Mouse (Mus musculus) cortical plate, adult 2 months (tissue): ENCODE measurements at regions not wholly inside any gene's neighbourhood (a gene's known extent, or its start where the extent isn't known, plus 50 kb on each side); places are given as distances from the start of the nearest gene placed in this dataset.

Experiments used
- H3K27ac ChIP-seq: fragments of 200-500 bp; 2 replicates; pipeline ENCODE4 v1.5.1; 2012; ENCODE audit warnings: low read length, control low read depth, inconsistent platforms; ENCODE audit not compliant: insufficient read depth
- H3K4me1 ChIP-seq: fragments of 200-500 bp; 2 replicates; pipeline ENCODE4 v1.6.1; 2011; ENCODE audit warnings: low read length; ENCODE audit not compliant: control insufficient read depth, insufficient read depth
- H3K4me3 ChIP-seq: fragments of 200-500 bp; 2 replicates; pipeline ENCODE4 v1.5.1; 2011; ENCODE audit warnings: mild to moderate bottlenecking, low read length, control low read depth; ENCODE audit not compliant: insufficient read depth
- CTCF ChIP-seq: fragments of 200-500 bp; IDR thresholded peaks from 2 replicates; pipeline ENCODE4 v1.5.1; 2011; ENCODE audit warnings: mild to moderate bottlenecking, control low read depth, low read length; ENCODE audit not compliant: insufficient read depth; ENCODE audit errors: extremely low read depth
- POLR2A ChIP-seq: fragments of 200-500 bp; IDR thresholded peaks from 2 replicates; pipeline ENCODE4 v1.6.1; 2011; ENCODE audit warnings: mild to moderate bottlenecking, low read length, control low read depth; ENCODE audit not compliant: insufficient read depth; ENCODE audit errors: extremely low read depth

DNA sequence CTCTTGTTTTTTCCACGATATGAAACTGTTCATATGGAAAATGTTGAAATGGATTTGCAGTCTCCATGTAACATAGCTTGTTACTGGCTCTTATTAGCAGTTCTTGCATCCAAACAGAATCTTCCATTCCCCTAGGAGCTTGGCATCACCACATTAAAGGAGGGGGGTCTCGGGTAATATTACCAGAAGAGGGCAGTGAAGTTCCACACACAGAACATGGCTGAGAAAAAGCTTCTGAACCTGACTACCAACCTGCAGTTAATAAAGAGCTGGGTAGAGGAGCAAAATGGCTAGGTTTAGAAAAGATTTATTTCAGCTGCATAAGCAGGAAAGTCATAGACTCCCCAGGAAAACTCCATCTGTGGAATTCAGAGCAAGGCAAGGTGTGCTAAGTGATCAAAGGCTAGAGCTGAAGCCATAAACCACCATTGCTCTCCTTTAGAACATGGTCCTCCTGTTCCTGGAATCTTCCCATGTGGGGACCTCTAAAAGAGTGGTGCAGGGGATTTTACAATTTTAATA, 1157.9 kb upstream of the Sel1l start:
- Histone ChIP-seq H3K4me3 (no peak overlapping the region), H3K27ac (no peak overlapping the region), H3K4me1 (no peaks in the 10 kb centered on the region)
- no peak for TF ChIP-seq CTCF
- no peak for TF ChIP-seq POLR2A

DNA sequence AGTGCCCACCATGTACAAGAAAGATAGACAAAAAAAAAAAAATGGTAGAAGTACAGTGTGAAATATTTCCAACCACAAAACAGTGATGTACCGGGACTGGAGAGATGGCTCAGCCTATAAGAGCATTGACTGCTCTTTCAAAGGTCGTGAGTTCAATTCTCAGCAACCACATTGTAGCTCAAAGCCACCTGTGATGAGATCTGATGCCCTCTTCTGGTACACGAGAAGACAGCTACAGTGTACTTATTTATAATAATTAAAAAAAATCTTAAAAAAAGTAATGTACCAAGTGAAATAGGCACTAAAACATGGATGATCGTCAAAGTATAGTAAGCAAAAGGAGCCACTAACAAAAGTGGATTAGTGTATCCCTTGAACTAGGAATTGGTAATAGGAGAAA, 1154.2 kb upstream of the Sel1l start:
- Histone ChIP-seq H3K27ac (no peak overlapping the region), H3K4me1 (no peaks in the 10 kb centered on the region), H3K4me3 (no peak overlapping the region)
- TF ChIP-seq POLR2A (no peak), CTCF (no peak)

DNA sequence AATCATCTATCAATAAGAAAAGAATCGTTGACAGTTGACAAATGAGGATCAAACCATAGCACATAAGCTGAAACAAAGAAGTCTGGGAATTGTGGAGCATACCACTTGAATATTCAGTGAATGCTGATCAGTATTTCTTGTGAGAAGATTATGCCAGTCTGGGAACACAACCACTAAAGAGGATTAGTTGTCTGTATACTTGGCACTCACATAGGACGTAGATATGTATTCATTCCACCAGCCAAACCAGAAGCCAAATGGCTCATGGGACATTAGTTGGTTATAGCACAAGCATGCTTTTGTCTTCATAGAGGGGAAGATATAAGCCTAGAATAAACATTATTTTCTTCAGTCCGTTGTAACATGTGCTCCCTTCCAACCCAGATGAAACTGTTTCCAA, 1126.7 kb upstream of the Sel1l start:
- H3K4me1 ChIP-seq: no peaks in the 10 kb centered on the region
- TF ChIP-seq CTCF (no peak), POLR2A (no peak)
- H3K27ac ChIP-seq: no peak overlapping the region

DNA sequence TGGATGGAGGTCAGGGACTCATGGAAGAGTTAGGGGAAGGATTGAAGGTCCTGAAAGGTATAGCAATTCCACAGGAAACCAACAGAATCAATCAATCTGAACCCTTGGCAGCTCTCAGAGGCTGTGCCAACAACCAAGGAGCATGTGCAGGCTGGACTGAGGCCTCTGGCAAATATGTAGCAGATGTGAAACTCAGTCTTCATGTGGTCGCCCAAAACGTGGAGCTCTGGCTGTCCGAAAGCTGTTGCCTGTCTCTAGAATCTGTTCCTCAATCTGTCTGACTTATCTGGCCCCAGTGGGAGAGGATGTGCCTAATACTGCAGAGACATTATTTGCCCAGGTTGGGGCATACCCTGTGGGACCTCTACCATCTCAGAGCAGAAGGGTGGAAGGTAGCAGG, 1095.4 kb upstream of the Sel1l start:
- TF ChIP-seq CTCF: no peak
- TF ChIP-seq POLR2A: no peak
- Histone ChIP-seq H3K4me3 (no peak overlapping the region), H3K27ac (no peak overlapping the region), H3K4me1 (no peaks in the 10 kb centered on the region)

More for the DNA sequence above, 1126.7 kb upstream of the Sel1l start:
- no peak overlapping the region for H3K4me3 ChIP-seq

DNA sequence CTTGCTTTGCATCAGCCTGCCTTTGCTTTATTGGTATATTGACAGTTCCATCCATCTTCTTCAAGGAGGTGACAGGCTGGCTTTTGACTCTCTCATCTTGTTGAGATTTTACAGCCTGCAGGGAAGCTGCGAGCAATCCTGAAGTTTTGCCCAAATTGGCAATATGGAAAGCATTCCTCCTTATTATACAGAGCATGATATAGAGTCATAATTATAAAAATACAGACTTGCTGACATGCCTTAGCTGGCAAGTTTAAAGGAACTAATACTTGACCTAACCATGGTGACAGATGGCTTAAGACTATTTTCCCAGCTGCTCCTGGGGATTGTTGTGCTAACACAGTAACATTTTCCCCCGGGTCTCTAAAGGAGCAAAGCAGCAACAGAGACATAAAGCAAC, 1078.6 kb upstream of the Sel1l start:
- Histone ChIP-seq H3K4me3 (no peak overlapping the region), H3K4me1 (no peaks in the 10 kb centered on the region), H3K27ac (no peak overlapping the region)
- TF ChIP-seq POLR2A (no peak), CTCF (no peak)

DNA sequence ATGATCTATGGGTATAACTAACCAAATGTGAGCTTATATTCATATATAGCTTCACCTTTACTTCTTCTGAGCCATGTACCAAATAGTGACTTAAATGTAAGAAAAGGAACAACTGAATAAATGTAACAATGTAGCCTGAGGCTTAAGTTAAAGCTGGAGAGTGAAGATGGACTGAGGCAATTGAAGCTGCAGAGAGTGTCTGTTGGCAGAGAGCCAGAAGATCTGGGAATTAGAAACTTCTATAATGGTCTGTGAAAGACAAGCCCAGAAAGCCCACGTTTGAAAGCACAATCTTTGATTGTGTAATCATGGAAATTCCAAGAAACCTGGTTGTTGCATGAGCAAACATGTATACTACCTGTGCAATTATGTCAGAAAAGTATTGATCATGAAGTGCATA, 1078.0 kb upstream of the Sel1l start:
- H3K4me1 ChIP-seq: no peaks in the 10 kb centered on the region
- H3K27ac ChIP-seq: no peak overlapping the region
- no peak for TF ChIP-seq CTCF
- TF ChIP-seq POLR2A: no peak
- H3K4me3 ChIP-seq: no peak overlapping the region

DNA sequence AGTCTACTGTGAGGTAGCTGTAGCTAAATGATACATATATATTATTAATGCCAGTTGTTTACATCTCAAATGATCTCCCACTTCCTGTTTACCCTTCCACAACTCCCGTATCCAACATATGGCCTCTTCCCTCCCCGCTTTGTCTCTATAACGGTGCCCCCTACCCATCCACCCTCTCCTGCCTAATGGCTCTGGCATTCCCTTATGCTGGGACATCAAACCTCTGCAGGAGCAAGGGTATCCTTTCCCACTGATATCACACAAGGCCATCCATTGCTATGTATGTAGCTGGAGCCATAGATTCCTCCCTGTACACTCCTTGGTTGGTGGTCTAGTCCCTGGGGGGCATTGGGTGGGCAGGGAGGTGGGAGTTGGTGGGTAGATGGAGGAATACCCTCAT, 1071.0 kb upstream of the Sel1l start:
- TF ChIP-seq POLR2A (no peak), CTCF (no peak)
- H3K27ac ChIP-seq: no peak overlapping the region
- no peak overlapping the region for H3K4me3 ChIP-seq
- no peaks in the 10 kb centered on the region for H3K4me1 ChIP-seq

DNA sequence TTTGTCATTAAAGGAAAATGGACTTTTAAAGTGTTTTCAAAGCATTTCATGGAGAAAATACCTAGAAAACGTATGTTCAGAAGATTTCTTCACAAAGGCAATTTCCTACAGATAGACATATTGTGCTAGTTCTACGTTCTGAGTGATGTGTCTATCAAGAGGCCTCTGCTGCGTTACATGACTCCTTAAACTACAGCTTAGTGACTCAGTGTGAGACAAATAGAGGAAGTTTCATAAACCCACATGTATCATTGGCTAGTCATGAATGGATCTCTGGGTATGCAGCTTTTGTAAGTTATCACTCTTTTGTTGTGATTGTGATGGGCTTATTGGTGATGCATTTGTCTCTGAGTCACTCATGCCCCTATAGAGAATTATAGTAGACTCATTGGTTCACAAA, 1067.3 kb upstream of the Sel1l start:
- TF ChIP-seq POLR2A (no peak), CTCF (no peak)
- Histone ChIP-seq H3K27ac (no peak overlapping the region), H3K4me3 (no peak overlapping the region), H3K4me1 (no peaks in the 10 kb centered on the region)

DNA sequence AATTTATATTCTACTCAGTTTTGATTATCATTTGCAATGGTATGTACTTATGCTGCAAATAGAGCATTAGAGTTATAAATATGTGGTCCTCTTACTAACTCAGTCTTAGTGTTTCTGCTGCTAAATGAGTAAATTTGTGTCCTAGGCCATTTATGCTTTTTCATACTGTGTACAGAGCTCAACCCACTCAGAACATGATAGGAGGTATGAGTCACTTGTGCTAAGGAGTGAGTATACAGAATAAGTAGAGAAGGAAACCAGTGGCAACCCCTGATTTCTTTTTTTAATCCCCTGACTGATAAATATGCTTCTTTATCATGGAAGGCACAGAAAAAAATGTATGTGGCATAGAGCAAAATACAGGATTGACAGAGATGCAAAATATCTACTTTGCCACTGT, 1066.8 kb upstream of the Sel1l start:
- H3K27ac ChIP-seq: no peak overlapping the region
- no peak for TF ChIP-seq POLR2A
- TF ChIP-seq CTCF: no peak
- H3K4me1 ChIP-seq: no peaks in the 10 kb centered on the region
- no peak overlapping the region for H3K4me3 ChIP-seq

DNA sequence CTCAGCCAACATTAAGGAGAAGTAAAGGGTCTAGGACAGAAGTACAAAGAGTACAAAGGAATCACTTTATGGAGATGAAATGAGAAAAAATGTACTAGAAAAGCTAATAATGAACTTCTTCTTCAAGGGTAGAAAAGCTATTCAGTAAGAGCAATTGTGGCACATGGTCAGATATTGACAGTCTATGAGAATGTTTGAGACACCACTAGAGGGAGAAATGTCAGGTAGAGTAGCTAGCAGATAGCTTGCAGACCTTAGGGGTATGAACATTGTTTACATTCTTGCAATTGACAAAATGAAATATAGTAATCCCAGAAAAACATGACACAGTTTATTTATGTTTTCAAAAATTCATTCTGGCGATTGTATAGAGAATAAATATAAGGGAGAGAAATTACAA, 1066.2 kb upstream of the Sel1l start:
- H3K4me1 ChIP-seq: no peaks in the 10 kb centered on the region
- no peak overlapping the region for H3K27ac ChIP-seq
- no peak overlapping the region for H3K4me3 ChIP-seq
- TF ChIP-seq CTCF (no peak), POLR2A (no peak)
